Mouse (Mus musculus): ENCODE measurements at regions not wholly inside any gene's neighbourhood (a gene's known extent, or its start where the extent isn't known, plus 50 kb on each side); places are given as distances from the start of the nearest gene placed in this dataset.

DNA sequence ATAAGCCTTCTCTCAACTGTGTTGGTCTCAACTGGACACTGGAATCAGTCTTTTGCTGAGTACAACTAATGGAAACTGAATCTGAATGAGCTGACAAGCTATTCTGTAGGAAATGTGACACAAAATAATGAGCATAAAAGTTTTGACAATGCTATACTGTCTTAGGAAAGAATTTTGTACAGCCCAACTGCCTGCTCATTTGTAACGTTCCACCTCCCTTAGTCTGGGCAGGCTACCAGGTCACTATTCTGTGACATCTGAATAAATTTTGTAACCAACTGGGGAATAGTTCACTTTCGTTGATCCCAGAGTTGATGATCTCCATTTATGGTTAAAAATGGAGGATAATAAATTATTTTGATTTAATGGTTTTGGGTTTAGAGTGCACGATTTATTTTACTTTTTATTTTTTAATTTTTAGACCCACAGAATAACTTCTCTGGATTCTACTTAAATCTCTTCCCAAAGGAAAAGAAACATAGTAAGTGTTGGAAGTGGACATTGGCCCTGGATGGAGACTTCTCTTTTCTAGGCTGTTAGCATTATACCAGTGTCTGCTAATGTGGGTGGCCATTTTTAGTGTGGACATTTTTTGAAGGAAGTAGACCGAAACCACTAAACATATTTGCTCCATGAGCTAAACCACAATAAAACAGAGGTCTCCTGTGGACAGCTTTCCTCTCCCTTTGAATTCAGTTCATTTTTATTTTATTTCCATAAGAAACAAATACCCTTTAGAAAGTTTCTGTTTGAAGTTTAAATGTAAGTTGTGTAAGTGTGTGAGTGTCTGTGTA lies 1697.8 kb downstream of the Efnb2 start:
- no peaks in the 10 kb centered on the region for H3K9me3 ChIP-seq (ENCODE audit: control insufficient read depth, low read length)
- no peaks in the 10 kb centered on the region for H3K36me3 ChIP-seq (ENCODE audit: control insufficient read depth, insufficient read depth, low read length)
- H3K4me1 ChIP-seq (ENCODE audit: control insufficient read depth, insufficient read depth, low read length) = no peaks in the 10 kb centered on the region
- WGBS = 94% methylated on average over 4 of the region's 4 CpGs
- no peak overlapping the region for H3K27ac ChIP-seq (ENCODE audit: low read depth, low read length)
- no peak overlapping the region for H3K4me3 ChIP-seq (ENCODE audit: low read depth, low read length)
- DNase-seq (ENCODE audit: low spot score, missing footprints) (no peak), ATAC-seq (ENCODE audit: low FRiP score) (no peak)
- H3K4me2 ChIP-seq = no peak overlapping the region
- no peaks in the 10 kb centered on the region for H3K27me3 ChIP-seq (ENCODE audit: control insufficient read depth, insufficient read depth, low read length)
- H3K9ac ChIP-seq (ENCODE audit: low read length) = no peak overlapping the region

DNA sequence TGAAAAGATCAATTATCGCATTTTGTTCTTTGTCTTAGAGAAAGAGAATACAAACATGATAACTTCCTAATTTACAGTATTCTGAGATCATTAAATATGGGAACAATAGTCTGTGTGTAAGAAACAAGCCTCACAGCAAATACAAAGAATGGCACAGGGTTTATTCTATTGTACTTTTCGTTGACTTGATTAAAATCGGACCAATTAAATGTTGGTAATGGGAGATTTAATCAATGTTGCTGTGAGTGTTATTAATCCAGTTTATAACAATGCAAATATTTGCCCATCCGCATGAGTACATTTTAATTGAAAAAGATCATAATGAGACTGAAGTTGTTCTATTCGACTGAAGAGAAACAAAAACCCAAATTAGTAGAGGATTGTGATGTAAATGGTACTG lies 1703.0 kb downstream of the Efnb2 start:
- H3K4me2 ChIP-seq = no peak overlapping the region
- 86% methylated on average over 5 of the region's 5 CpGs for WGBS

GRCm38 (mm10) chr8:6954251-6954650 lies 1706.8 kb downstream of the Efnb2 start:
- no peak overlapping the region for H3K4me3 ChIP-seq (ENCODE audit: low read depth, low read length)
- no peak for ATAC-seq (ENCODE audit: low FRiP score)
- 68% methylated on average over 7 of the region's 7 CpGs for WGBS
- H3K27me3 ChIP-seq (ENCODE audit: control insufficient read depth, insufficient read depth, low read length) = no peaks in the 10 kb centered on the region
- no peak overlapping the region for H3K4me2 ChIP-seq
- H3K4me1 ChIP-seq (ENCODE audit: control insufficient read depth, insufficient read depth, low read length) = no peaks in the 10 kb centered on the region
- H3K36me3 ChIP-seq (ENCODE audit: control insufficient read depth, insufficient read depth, low read length) = no peaks in the 10 kb centered on the region
- no peak for DNase-seq (ENCODE audit: low spot score, missing footprints)
- H3K9ac ChIP-seq (ENCODE audit: low read length) = no peak overlapping the region
- no peak overlapping the region for H3K27ac ChIP-seq (ENCODE audit: low read depth, low read length)
- H3K9me3 ChIP-seq (ENCODE audit: control insufficient read depth, low read length) = no peaks in the 10 kb centered on the region

More for the DNA sequence above, 1703.0 kb downstream of the Efnb2 start:
- DNase-seq (ENCODE audit: low spot score, missing footprints) (no peak), ATAC-seq (ENCODE audit: low FRiP score) (no peak)
- no peaks in the 10 kb centered on the region for H3K36me3 ChIP-seq (ENCODE audit: control insufficient read depth, insufficient read depth, low read length)
- no peak overlapping the region for H3K27ac ChIP-seq (ENCODE audit: low read depth, low read length)
- no peak overlapping the region for H3K9ac ChIP-seq (ENCODE audit: low read length)
- H3K4me1 ChIP-seq (ENCODE audit: control insufficient read depth, insufficient read depth, low read length) = no peaks in the 10 kb centered on the region
- H3K27me3 ChIP-seq (ENCODE audit: control insufficient read depth, insufficient read depth, low read length) = no peaks in the 10 kb centered on the region
- no peaks in the 10 kb centered on the region for H3K9me3 ChIP-seq (ENCODE audit: control insufficient read depth, low read length)
- H3K4me3 ChIP-seq (ENCODE audit: low read depth, low read length) = no peak overlapping the region

DNA sequence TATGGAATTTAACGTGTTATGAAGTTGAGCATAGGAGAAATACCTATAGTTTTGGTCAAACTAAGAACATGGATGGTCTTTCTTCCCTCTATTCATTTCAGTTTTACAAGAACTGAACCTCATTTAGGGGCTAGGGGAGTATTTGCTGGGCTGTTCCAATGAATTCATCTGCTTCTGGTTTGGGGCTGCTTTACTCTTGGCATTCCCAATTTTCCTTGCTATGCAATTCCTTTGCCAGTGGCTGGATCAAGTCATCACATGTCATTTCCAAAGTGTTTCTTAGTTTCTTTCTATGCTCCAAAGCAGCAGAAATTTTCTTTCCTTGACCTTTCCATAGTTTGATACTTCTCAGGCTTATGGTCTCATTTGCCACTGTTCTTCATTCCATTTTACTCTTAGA lies 1738.6 kb downstream of the Efnb2 start:
- Histone ChIP-seq H3K4me1 (ENCODE audit: control insufficient read depth, insufficient read depth, low read length) (no peaks in the 10 kb centered on the region), H3K36me3 (ENCODE audit: control insufficient read depth, insufficient read depth, low read length) (no peaks in the 10 kb centered on the region), H3K27ac (ENCODE audit: low read depth, low read length) (no peak overlapping the region), H3K9ac (ENCODE audit: low read length) (no peak overlapping the region), H3K27me3 (ENCODE audit: control insufficient read depth, insufficient read depth, low read length) (no peaks in the 10 kb centered on the region), H3K9me3 (ENCODE audit: control insufficient read depth, low read length) (no peaks in the 10 kb centered on the region), H3K4me3 (ENCODE audit: low read depth, low read length) (no peak overlapping the region), H3K4me2 (no peak overlapping the region)
- no peak for DNase-seq (ENCODE audit: low spot score, missing footprints)
- ATAC-seq (ENCODE audit: low FRiP score) = no peak
- WGBS = 86% methylated on average over 1 of the region's 1 CpGs

DNA sequence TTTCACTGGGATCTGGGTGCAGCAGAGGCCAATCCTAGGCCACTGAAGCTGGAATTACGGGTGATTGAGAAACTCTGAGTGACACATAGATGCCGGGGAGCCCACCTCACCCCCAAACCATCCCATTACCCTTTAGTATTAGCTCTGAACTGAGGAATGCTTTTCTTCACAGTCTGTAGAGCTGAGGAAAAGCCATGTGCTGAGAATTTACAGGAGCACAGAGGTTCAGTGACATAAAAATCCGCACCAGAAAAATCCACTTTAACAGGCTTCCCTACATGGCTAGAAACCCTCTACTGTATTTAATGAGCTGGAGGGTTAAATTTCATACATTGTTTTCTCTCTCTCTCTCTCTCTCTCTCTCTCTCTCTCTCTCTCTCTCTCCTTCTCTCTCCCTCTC lies 1753.4 kb downstream of the Efnb2 start:
- DNase-seq (ENCODE audit: low spot score, missing footprints) = no peak
- Histone ChIP-seq H3K27me3 (ENCODE audit: control insufficient read depth, insufficient read depth, low read length) (no peaks in the 10 kb centered on the region), H3K9me3 (ENCODE audit: control insufficient read depth, low read length) (no peaks in the 10 kb centered on the region), H3K4me1 (ENCODE audit: control insufficient read depth, insufficient read depth, low read length) (no peaks in the 10 kb centered on the region), H3K36me3 (ENCODE audit: control insufficient read depth, insufficient read depth, low read length) (no peaks in the 10 kb centered on the region), H3K9ac (ENCODE audit: low read length) (no peak overlapping the region), H3K4me3 (ENCODE audit: low read depth, low read length) (no peak overlapping the region), H3K4me2 (no peak overlapping the region), H3K27ac (ENCODE audit: low read depth, low read length) (no peak overlapping the region)
- no peak for ATAC-seq (ENCODE audit: low FRiP score)
- WGBS = 86% methylated on average over 3 of the region's 3 CpGs

DNA sequence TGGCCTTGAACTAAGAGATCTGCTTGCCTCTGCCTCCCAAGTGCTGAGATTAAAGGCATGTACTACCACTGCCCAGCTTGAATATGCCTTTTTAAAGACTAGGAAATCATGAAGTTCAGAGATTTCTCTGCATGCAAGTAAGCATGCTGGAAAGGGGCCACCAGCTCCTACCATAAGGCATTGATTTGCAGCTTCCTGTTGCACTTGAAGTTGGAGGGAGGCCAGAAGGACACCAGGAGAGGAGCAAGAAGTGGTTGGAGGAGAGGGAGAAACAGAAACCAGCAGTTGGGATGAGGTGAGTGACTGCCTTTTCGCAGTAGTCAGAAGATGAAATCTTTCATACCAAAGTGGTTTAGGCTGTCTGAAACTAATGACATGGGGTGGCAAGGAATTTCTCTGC lies 1769.6 kb downstream of the Efnb2 start:
- no peak overlapping the region for H3K4me3 ChIP-seq (ENCODE audit: low read depth, low read length)
- H3K27ac ChIP-seq (ENCODE audit: low read depth, low read length) = no peak overlapping the region
- no peaks in the 10 kb centered on the region for H3K4me1 ChIP-seq (ENCODE audit: control insufficient read depth, insufficient read depth, low read length)
- no peak overlapping the region for H3K9ac ChIP-seq (ENCODE audit: low read length)
- no peak overlapping the region for H3K4me2 ChIP-seq
- ATAC-seq (ENCODE audit: low FRiP score) (no peak), DNase-seq (ENCODE audit: low spot score, missing footprints) (no peak)
- no peaks in the 10 kb centered on the region for H3K36me3 ChIP-seq (ENCODE audit: control insufficient read depth, insufficient read depth, low read length)
- H3K9me3 ChIP-seq (ENCODE audit: control insufficient read depth, low read length) = no peaks in the 10 kb centered on the region
- 92% methylated on average over 1 of the region's 1 CpGs for WGBS
- no peaks in the 10 kb centered on the region for H3K27me3 ChIP-seq (ENCODE audit: control insufficient read depth, insufficient read depth, low read length)

GRCm38 (mm10) chr8:6886779-6887402 lies 1774.2 kb downstream of the Efnb2 start:
- Histone ChIP-seq H3K4me1 (ENCODE audit: control insufficient read depth, insufficient read depth, low read length) (no peaks in the 10 kb centered on the region), H3K27me3 (ENCODE audit: control insufficient read depth, insufficient read depth, low read length) (no peaks in the 10 kb centered on the region), H3K4me2 (no peak overlapping the region), H3K9me3 (ENCODE audit: control insufficient read depth, low read length) (no peaks in the 10 kb centered on the region), H3K27ac (ENCODE audit: low read depth, low read length) (no peak overlapping the region), H3K9ac (ENCODE audit: low read length) (no peak overlapping the region), H3K4me3 (ENCODE audit: low read depth, low read length) (no peak overlapping the region), H3K36me3 (ENCODE audit: control insufficient read depth, insufficient read depth, low read length) (no peaks in the 10 kb centered on the region)
- 87% methylated on average over 5 of the region's 5 CpGs for WGBS
- DNase-seq (ENCODE audit: low spot score, missing footprints) = no peak
- no peak for ATAC-seq (ENCODE audit: low FRiP score)

DNA sequence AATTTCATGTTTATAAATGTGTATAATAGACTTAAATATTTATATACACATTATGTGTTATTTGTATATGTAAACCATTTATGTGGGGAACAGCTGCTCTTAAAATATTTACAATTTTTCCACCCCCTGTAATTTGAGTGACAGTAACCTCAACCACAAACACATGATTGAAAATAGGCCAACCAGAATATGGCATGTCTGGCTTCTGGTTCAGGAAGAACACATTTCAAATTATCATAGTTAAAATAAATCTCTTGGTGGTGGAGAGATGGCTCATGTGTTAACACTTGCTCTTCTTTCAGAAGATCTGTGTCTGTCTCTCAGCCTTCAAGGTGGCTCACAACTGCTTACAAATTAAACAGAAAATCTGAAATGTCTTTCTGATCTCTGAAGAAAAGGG lies 1776.2 kb downstream of the Efnb2 start:
- no peak overlapping the region for H3K9ac ChIP-seq (ENCODE audit: low read length)
- no peak for ATAC-seq (ENCODE audit: low FRiP score)

GRCm38 (mm10) chr8:6882626-6883025 lies 1777.5 kb upstream of the Slc10a2 start:
- Histone ChIP-seq H3K4me2 (no peak overlapping the region), H3K9ac (ENCODE audit: low read length) (no peak overlapping the region), H3K27me3 (ENCODE audit: control insufficient read depth, insufficient read depth, low read length) (no peaks in the 10 kb centered on the region), H3K36me3 (ENCODE audit: control insufficient read depth, insufficient read depth, low read length) (no peaks in the 10 kb centered on the region), H3K9me3 (ENCODE audit: control insufficient read depth, low read length) (no peaks in the 10 kb centered on the region), H3K27ac (ENCODE audit: low read depth, low read length) (no peak overlapping the region), H3K4me3 (ENCODE audit: low read depth, low read length) (no peak overlapping the region), H3K4me1 (ENCODE audit: control insufficient read depth, insufficient read depth, low read length) (no peaks in the 10 kb centered on the region)
- ATAC-seq (ENCODE audit: low FRiP score) = no peak
- 93% methylated on average over 4 of the region's 4 CpGs for WGBS
- no peak for DNase-seq (ENCODE audit: low spot score, missing footprints)

More for the DNA sequence above, 1776.2 kb downstream of the Efnb2 start:
- H3K36me3 ChIP-seq (ENCODE audit: control insufficient read depth, insufficient read depth, low read length) = no peaks in the 10 kb centered on the region
- no peak for DNase-seq (ENCODE audit: low spot score, missing footprints)
- H3K4me2 ChIP-seq = no peak overlapping the region
- H3K4me1 ChIP-seq (ENCODE audit: control insufficient read depth, insufficient read depth, low read length) = no peaks in the 10 kb centered on the region
- no peak overlapping the region for H3K4me3 ChIP-seq (ENCODE audit: low read depth, low read length)
- H3K9me3 ChIP-seq (ENCODE audit: control insufficient read depth, low read length) = no peaks in the 10 kb centered on the region
- no peaks in the 10 kb centered on the region for H3K27me3 ChIP-seq (ENCODE audit: control insufficient read depth, insufficient read depth, low read length)
- no peak overlapping the region for H3K27ac ChIP-seq (ENCODE audit: low read depth, low read length)

Measured in midbrain, embryonic 11.5 days (tissue).